Mouse (Mus musculus) lung, postnatal 10 days (tissue): Measurements from ENCODE around the gene Tubgcp4.

Experiments used
- DNase-seq: peaks from one replicate; pipeline ENCODE4 v3.0.0; 2021

Tubgcp4 gene

DNA sequence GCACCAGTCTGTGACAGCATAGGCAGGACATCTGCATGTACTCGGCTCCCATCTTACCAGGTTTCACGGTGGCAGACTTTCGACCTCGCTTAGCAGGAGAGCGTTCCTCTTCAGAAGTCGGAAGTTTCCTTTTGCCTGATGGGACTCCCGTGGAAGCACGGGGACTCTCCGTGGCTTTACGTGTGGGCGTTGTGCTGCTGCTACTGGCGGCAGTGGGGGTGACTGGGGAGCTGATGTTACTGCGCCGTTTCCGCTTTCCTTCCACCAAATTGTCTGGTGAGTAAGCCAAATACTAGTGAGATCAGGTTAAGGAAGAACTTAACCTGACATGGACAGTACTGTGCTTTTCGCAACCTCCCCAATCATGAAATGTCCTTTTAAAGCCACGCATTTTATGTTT lies 33.8 kb downstream of the Tubgcp4 start:
- no peak for DNase-seq

DNA sequence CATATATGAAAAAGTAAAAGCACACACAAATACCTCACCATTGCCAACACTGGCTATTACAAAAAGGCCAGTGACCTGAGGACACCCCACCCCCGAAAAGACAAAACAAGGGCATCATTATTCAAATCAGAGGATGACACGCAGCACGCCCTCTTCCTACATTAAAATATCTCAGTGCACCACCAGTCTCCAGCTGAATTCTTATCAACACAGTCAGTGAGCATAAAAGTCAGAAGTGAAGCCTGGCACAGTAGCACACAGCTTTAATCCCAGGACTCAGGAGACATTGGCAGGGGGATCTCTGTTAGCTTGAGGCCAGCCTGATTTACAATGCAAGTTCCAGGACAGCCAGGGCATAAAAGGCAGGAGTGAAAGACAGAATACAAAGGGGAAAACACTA lies 36.1 kb downstream of the Tubgcp4 start:
- no peak for DNase-seq

DNA sequence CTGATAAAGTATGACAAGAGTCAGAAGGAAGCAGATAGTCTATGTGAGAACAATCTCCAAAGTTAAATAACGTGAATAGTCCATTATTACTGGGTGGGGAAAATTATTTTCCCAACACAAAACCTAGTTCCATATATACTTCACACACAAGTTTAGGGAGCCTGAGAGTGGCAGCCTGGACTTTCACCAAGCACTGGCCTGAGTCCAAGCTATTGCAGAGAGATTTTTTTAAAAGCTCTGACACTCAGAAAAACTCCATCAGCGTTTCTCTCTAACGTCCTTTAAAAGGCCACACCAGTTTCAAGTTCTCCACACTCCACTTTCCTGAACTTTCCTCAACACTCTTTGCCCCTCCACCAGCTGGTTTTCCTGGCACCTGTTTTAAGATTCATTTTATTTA lies 44.0 kb downstream of the Tubgcp4 start:
- peak; percentile 21 for DNase-seq

DNA sequence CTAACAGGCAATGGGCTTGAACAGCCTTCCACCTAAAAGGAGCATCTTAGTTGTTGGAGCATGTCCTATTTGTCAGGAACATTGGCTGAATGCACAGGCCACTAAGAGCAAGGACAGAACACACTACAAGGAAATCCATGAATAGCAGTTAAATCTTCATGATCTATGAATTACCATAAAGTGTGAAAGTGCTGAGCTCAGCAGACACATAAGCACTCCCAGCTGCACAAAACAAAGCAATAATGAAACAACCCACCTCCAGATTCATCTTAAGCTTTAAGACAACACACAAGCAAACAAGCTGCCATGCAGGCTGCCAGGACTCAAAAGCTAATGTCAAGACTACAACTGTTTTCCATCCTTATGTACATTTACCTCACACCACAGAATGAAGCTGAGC lies 48.7 kb downstream of the Tubgcp4 start:
- DNase-seq: no peak

DNA sequence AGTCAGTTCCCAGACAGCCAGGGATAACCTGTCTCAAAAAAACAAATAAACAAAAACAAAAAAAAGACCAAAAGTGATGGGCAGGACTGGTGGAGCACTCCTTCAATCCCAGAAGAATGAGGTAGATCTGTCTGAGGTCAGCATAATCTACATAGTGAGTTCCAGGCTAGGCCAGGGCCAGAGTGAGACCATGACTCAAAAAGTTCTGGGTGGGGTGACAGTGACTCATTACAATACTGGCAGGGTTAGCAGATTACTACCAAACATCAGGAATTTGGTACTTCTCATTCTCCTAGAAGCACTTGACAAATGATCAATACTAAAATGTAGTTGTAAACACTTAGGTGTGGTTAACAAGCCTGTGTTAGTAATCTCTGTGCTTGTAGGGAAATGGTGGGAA lies 49.5 kb downstream of the Tubgcp4 start:
- no peak for DNase-seq

DNA sequence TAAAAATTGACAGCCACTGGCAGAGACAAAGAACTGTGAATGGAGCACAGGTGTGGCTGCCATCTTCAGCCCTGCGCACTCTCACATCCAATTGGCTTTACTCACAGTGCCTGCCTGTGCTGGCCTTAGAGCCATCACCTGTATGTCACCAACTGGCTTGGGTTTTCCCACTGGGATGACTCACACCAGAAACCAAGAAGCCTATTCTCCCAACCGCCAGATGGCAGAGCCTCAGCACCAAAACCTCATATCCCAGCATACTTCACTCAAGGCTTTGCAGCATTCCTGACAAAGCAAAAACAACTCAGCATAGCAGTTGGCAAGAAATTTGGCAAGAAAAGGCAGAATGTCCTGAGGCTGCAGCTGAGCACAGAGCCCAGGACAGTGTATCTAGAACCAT lies 52.6 kb downstream of the Tubgcp4 start:
- peak; percentile 8 for DNase-seq

DNA sequence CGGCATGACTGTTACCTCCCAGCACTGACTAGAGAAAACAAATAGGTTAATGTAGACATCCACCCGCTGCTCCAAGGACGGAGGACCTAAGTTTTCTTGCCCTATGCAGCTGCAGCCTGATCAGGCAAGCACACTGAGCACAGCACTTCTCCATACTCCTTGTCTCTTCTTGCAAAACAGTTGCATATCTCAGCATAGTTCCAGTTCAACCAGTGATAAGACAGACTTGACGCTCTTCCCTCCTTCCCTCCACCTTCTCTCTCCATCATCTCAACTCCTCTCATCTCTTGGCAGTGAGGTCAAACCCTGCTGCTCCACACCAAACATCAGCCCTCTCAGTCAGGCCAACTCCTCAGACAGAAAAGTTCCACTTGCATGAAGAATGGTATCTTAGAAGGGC lies 57.7 kb downstream of the Tubgcp4 start:
- DNase-seq: no peak

DNA sequence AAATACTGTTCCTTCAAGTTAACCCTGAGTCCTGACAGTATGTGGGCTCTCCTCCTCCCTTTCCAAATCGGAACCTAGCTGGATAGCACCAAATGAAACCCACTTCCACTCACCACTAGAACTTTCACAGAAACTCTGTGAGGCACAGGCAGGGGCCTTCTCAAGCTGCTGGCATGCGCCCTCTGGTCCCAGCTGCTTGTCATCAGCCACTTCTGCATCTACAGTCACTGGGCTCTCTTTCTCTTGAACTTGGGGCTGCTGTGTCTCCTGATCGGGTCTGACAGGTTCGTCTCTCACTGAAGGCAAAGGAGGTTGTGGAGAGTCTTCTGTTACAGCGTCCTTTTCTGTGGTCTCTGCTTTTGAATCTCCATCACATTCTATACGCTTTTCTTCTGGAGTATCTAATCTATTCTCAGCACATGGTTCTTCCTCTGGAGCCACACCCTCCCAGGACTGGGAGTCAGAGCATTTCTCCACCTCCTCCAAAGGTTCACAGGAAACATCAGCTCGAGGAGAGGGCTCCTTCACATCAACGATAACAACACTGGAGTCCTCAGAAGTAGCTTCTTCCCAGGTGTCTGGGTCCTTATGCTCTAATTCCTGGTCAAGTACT lies 65.1 kb downstream of the Tubgcp4 start:
- no peak for DNase-seq

DNA sequence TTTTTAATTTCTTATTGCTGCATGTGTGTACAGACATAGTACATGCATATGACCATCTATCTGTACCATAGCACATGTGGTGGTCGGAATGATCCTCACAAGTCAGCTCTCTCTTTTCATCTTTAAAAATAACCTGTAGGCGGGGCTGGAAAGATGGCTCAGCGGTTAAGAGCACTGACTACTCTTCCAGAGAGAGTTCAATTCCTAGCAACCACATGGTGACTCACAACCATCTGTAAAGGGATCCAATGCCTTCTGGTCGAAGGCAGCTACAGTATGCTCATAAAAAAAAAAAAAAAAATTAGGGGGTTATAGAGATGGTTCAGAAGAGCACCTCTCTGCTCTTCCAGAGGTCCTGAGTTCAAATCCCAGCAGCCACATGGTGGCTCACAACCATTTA lies 69.0 kb downstream of the Tubgcp4 start:
- DNase-seq: no peak

DNA sequence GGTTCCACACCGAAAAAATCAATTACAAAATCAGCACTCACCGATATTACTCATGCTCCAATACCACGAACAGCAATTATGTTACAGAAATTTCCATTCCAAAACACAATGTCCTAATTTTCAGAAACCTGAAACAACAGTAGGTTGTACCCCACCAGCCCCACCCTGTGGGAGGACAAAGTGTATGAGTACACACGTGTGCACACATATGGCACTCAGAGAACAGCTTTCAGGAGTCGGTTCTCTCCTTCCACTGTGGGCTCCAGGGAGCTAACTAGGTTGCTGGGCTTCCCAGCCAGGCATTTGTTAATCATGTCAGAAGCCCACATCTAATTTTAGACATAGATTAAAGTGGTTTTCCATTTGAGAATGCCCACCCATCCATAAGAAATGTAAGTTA lies 73.6 kb downstream of the Tubgcp4 start:
- no peak for DNase-seq
